Mouse (Mus musculus): ENCODE results near the gene Spag16.

Gene Spag16

GRCm38 (mm10) chr1:69826806-69827703 is at the start of gene Spag16:
Spag16 (plus strand) TSS chr1:69826970.
- TF ChIP-seq GATA4 (IDR thresholded peaks at IDR 0.05; ENCODE audit: insufficient replicate concordance, low read length): no peak

GRCm38 (mm10) chr1:69785129-69785528 is 41.6 kb upstream of the Spag16 start:
- TF ChIP-seq GATA4 (IDR thresholded peaks at IDR 0.05; ENCODE audit: insufficient replicate concordance, low read length): no peak

- no peak for TF ChIP-seq GATA4 (IDR thresholded peaks at IDR 0.05; ENCODE audit: insufficient replicate concordance, low read length)
These were observed 40.1 kb upstream of the Spag16 start for GRCm38 (mm10) chr1:69786716-69787115.

- TF ChIP-seq GATA4 (IDR thresholded peaks at IDR 0.05; ENCODE audit: insufficient replicate concordance, low read length): no peak
These were observed 39.4 kb upstream of the Spag16 start for GRCm38 (mm10) chr1:69787379-69787778.

GRCm38 (mm10) chr1:69790337-69791250 is 36.2 kb upstream of the Spag16 start:
- no peak for TF ChIP-seq GATA4 (IDR thresholded peaks at IDR 0.05; ENCODE audit: insufficient replicate concordance, low read length)

- no peak for TF ChIP-seq GATA4 (IDR thresholded peaks at IDR 0.05; ENCODE audit: insufficient replicate concordance, low read length)
These were observed 27.7 kb upstream of the Spag16 start for GRCm38 (mm10) chr1:69798948-69799565.

GRCm38 (mm10) chr1:69810161-69810560 is 16.6 kb upstream of the Spag16 start:
- no peak for TF ChIP-seq GATA4 (IDR thresholded peaks at IDR 0.05; ENCODE audit: insufficient replicate concordance, low read length)

- no peak for TF ChIP-seq GATA4 (IDR thresholded peaks at IDR 0.05; ENCODE audit: insufficient replicate concordance, low read length)
These were observed 2.2 kb downstream of the Spag16 start for GRCm38 (mm10) chr1:69828872-69829479.

- TF ChIP-seq GATA4 (IDR thresholded peaks at IDR 0.05; ENCODE audit: insufficient replicate concordance, low read length): no peak
These were observed 3.8 kb downstream of the Spag16 start for GRCm38 (mm10) chr1:69830586-69830985.

- TF ChIP-seq GATA4 (IDR thresholded peaks at IDR 0.05; ENCODE audit: insufficient replicate concordance, low read length): no peak
These were observed 4.2 kb downstream of the Spag16 start for GRCm38 (mm10) chr1:69831002-69831401.

GRCm38 (mm10) chr1:69853436-69853835 is 26.7 kb downstream of the Spag16 start:
- no peak for TF ChIP-seq GATA4 (IDR thresholded peaks at IDR 0.05; ENCODE audit: insufficient replicate concordance, low read length)

- TF ChIP-seq GATA4 (IDR thresholded peaks at IDR 0.05; ENCODE audit: insufficient replicate concordance, low read length): no peak
These were observed 41.0 kb downstream of the Spag16 start for GRCm38 (mm10) chr1:69867776-69868175.

GRCm38 (mm10) chr1:69956606-69957005 is 129.8 kb downstream of the Spag16 start:
- TF ChIP-seq GATA4 (IDR thresholded peaks at IDR 0.05; ENCODE audit: insufficient replicate concordance, low read length): no peak

DNA sequence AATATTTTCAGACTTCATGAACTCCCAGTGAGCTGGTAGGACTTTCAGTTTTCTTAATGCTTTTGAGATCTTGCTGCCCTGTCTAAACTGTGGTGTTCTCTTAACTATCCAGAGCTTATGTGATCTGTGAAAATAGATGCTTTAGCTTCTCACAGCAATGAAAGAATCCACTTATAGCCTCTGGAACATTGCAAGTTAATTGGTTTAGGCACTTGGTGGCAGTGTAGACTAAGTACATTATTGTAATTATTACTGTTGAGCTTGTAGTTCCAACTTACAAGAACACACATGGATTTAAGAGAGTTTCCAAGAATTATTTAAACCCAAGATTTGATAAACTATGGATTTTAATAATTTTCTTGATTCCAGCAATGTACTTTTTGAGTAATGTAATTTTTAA is 170.1 kb downstream of the Spag16 start:
- no peak for TF ChIP-seq GATA4 (IDR thresholded peaks at IDR 0.05; ENCODE audit: insufficient replicate concordance, low read length)

DNA sequence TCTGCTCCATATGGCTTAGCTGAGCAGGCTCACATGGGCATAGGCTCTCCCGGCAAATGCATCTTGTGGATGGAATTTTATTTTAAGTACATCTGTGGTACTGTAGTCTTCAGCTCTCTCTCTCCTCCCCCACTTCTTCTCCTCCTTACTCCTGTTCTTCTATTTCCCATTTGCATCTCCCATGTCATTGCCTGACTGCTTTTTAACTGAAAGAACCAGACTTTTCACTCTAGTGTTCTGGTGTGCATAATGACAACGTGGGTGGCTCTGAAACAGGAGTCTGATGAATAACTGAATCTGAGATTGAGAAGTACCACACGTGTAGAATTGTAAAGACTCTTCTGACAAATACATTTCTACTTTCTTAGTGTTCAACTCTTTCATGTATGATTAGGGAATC is 186.2 kb downstream of the Spag16 start:
- TF ChIP-seq GATA4 (IDR thresholded peaks at IDR 0.05; ENCODE audit: insufficient replicate concordance, low read length): no peak
